Mouse (Mus musculus): ENCODE measurements around the gene Eif4b. TPM values are rescaled to one million over a fixed set of nuclear protein-coding genes. Genes with fewer than 3 reads are reported as not detected.

Gene Eif4b
- polyA plus RNA-seq (2015; fragmentation: Nextera tagmentation; extraction: Ambion mirVana) = 107 and 113 TPM in 2 replicates

GRCm38 (mm10) chr15:102073559-102074069, at the start of gene Eif4b:
Gene Eif4b, plus strand, starts transcription at chr15:102073773.
- H3K4me2 ChIP-seq (replicated peaks) = peak within 1 kb of the TSS; percentile 58
- H3K27me3 ChIP-seq = no peaks in the 10 kb centered on the region
- WGBS = under 1% methylated on average over 58 of the region's 58 CpGs
- H3K4me1 ChIP-seq = peaks cover 17% of the 10 kb centered on the region
- H3K9ac ChIP-seq = peak within 1 kb of the TSS; percentile 99
- H3K9me3 ChIP-seq (replicated peaks) = no peaks in the 10 kb centered on the region
- ATAC-seq (ENCODE audit: insufficient number of reproducible peaks, low FRiP score, low TSS enrichment, low read depth) = peak; percentile 95
- peak within 1 kb of the TSS; percentile 97 for H3K27ac ChIP-seq (replicated peaks)
- H3K4me3 ChIP-seq (replicated peaks) = peak within 1 kb of the TSS; percentile 96
- H3K36me3 ChIP-seq = no peaks in the 10 kb centered on the region

GRCm38 (mm10) chr15:102023888-102024287, 49.7 kb upstream of the Eif4b start:
- Histone ChIP-seq H3K36me3 (no peaks in the 10 kb centered on the region), H3K9ac (no peak overlapping the region), H3K4me2 (replicated peaks) (no peak overlapping the region), H3K9me3 (replicated peaks) (no peaks in the 10 kb centered on the region), H3K27me3 (peaks cover 41% of the 10 kb centered on the region), H3K27ac (replicated peaks) (no peak overlapping the region), H3K4me1 (peaks cover 37% of the 10 kb centered on the region), H3K4me3 (replicated peaks) (no peak overlapping the region)
- ATAC-seq (ENCODE audit: insufficient number of reproducible peaks, low FRiP score, low TSS enrichment, low read depth) = no peak
- 52% methylated on average over 8 of the region's 8 CpGs for WGBS

GRCm38 (mm10) chr15:102025136-102025872, 48.3 kb upstream of the Eif4b start:
- 0 out of 2 replicates have a peak overlapping the region, but pooled peaks have one; percentile 9 for H3K9ac ChIP-seq
- no peak overlapping the region for H3K4me3 ChIP-seq (replicated peaks)
- H3K27ac ChIP-seq (replicated peaks) = no peak overlapping the region
- WGBS = 11% methylated on average over 22 of the region's 22 CpGs
- H3K36me3 ChIP-seq = no peaks in the 10 kb centered on the region
- no peaks in the 10 kb centered on the region for H3K9me3 ChIP-seq (replicated peaks)
- peak overlapping the region; percentile 36 for H3K4me2 ChIP-seq (replicated peaks)
- H3K4me1 ChIP-seq = peaks cover 37% of the 10 kb centered on the region
- peaks cover 46% of the 10 kb centered on the region for H3K27me3 ChIP-seq
- peak; percentile 45; the same call in 1 of the 2 replicates for ATAC-seq (ENCODE audit: insufficient number of reproducible peaks, low FRiP score, low TSS enrichment, low read depth)

- Histone ChIP-seq H3K4me3 (replicated peaks) (no peak overlapping the region), H3K4me2 (replicated peaks) (no peak overlapping the region), H3K9me3 (replicated peaks) (no peaks in the 10 kb centered on the region), H3K4me1 (peaks cover 37% of the 10 kb centered on the region), H3K27me3 (peaks cover 46% of the 10 kb centered on the region), H3K9ac (no peak overlapping the region), H3K27ac (replicated peaks) (no peak overlapping the region), H3K36me3 (no peaks in the 10 kb centered on the region)
- 24% methylated on average over 12 of the region's 12 CpGs for WGBS
- no peak for ATAC-seq (ENCODE audit: insufficient number of reproducible peaks, low FRiP score, low TSS enrichment, low read depth)
These were observed 47.1 kb upstream of the Eif4b start for GRCm38 (mm10) chr15:102026430-102026829.

GRCm38 (mm10) chr15:102028040-102028439, 45.5 kb upstream of the Eif4b start, which contains the start of gene Krt18:
Gene Krt18, plus strand, starts transcription at chr15:102028180.
- peaks cover 46% of the 10 kb centered on the region for H3K27me3 ChIP-seq
- H3K4me1 ChIP-seq = peaks cover 37% of the 10 kb centered on the region
- peak within 1 kb of the TSS; percentile 51 for H3K4me2 ChIP-seq (replicated peaks)
- H3K27ac ChIP-seq (replicated peaks) = 0 out of 2 replicates have a peak within 1 kb of the TSS, but pooled peaks have one; percentile 28
- under 1% methylated on average over 28 of the region's 28 CpGs for WGBS
- peak within 1 kb of the TSS; percentile 38 for H3K4me3 ChIP-seq (replicated peaks)
- H3K36me3 ChIP-seq = no peaks in the 10 kb centered on the region
- no peaks in the 10 kb centered on the region for H3K9me3 ChIP-seq (replicated peaks)
- 0 out of 2 replicates have a peak within 1 kb of the TSS, but pooled peaks have one; percentile 33 for H3K9ac ChIP-seq
- ATAC-seq (ENCODE audit: insufficient number of reproducible peaks, low FRiP score, low TSS enrichment, low read depth) = no peak

- Histone ChIP-seq H3K4me3 (replicated peaks) (no peak overlapping the region), H3K4me2 (replicated peaks) (no peak overlapping the region), H3K27me3 (0 out of 2 replicates have a peak, but pooled peaks cover 4% of the 10 kb centered on the region), H3K9me3 (replicated peaks) (no peaks in the 10 kb centered on the region), H3K27ac (replicated peaks) (no peak overlapping the region), H3K9ac (no peak overlapping the region), H3K4me1 (no peaks in the 10 kb centered on the region), H3K36me3 (no peaks in the 10 kb centered on the region)
- peak; percentile 34; the same call in 1 of the 2 replicates for ATAC-seq (ENCODE audit: insufficient number of reproducible peaks, low FRiP score, low TSS enrichment, low read depth)
- 52% methylated on average over 16 of the region's 16 CpGs for WGBS
These were observed 39.2 kb upstream of the Eif4b start for GRCm38 (mm10) chr15:102034121-102035053.

- no peak for ATAC-seq (ENCODE audit: insufficient number of reproducible peaks, low FRiP score, low TSS enrichment, low read depth)
- H3K36me3 ChIP-seq = no peaks in the 10 kb centered on the region
- H3K9ac ChIP-seq = no peak overlapping the region
- no peaks in the 10 kb centered on the region for H3K27me3 ChIP-seq
- H3K4me1 ChIP-seq = no peaks in the 10 kb centered on the region
- no peak overlapping the region for H3K4me3 ChIP-seq (replicated peaks)
- H3K4me2 ChIP-seq (replicated peaks) = no peak overlapping the region
- 68% methylated on average over 4 of the region's 4 CpGs for WGBS
- no peaks in the 10 kb centered on the region for H3K9me3 ChIP-seq (replicated peaks)
- no peak overlapping the region for H3K27ac ChIP-seq (replicated peaks)
These were observed 33.3 kb upstream of the Eif4b start for GRCm38 (mm10) chr15:102040277-102040676.

GRCm38 (mm10) chr15:102041951-102042350, 31.6 kb upstream of the Eif4b start:
- Histone ChIP-seq H3K9me3 (replicated peaks) (no peaks in the 10 kb centered on the region), H3K36me3 (no peaks in the 10 kb centered on the region), H3K4me3 (replicated peaks) (no peak overlapping the region), H3K4me2 (replicated peaks) (no peak overlapping the region), H3K27me3 (no peaks in the 10 kb centered on the region), H3K4me1 (no peaks in the 10 kb centered on the region), H3K9ac (no peak overlapping the region), H3K27ac (replicated peaks) (no peak overlapping the region)
- WGBS = 54% methylated on average over 7 of the region's 7 CpGs
- no peak for ATAC-seq (ENCODE audit: insufficient number of reproducible peaks, low FRiP score, low TSS enrichment, low read depth)

GRCm38 (mm10) chr15:102044745-102045144, 28.8 kb upstream of the Eif4b start:
- Histone ChIP-seq H3K27ac (replicated peaks) (no peak overlapping the region), H3K4me3 (replicated peaks) (no peak overlapping the region), H3K9me3 (replicated peaks) (no peaks in the 10 kb centered on the region), H3K4me1 (no peaks in the 10 kb centered on the region), H3K36me3 (no peaks in the 10 kb centered on the region), H3K9ac (no peak overlapping the region), H3K27me3 (no peaks in the 10 kb centered on the region), H3K4me2 (replicated peaks) (no peak overlapping the region)
- 69% methylated on average over 3 of the region's 3 CpGs for WGBS
- no peak for ATAC-seq (ENCODE audit: insufficient number of reproducible peaks, low FRiP score, low TSS enrichment, low read depth)

- Histone ChIP-seq H3K4me2 (replicated peaks) (no peak overlapping the region), H3K9me3 (replicated peaks) (no peaks in the 10 kb centered on the region), H3K27ac (replicated peaks) (no peak overlapping the region), H3K27me3 (no peaks in the 10 kb centered on the region), H3K4me3 (replicated peaks) (no peak overlapping the region), H3K4me1 (no peaks in the 10 kb centered on the region), H3K36me3 (no peaks in the 10 kb centered on the region), H3K9ac (no peak overlapping the region)
- ATAC-seq (ENCODE audit: insufficient number of reproducible peaks, low FRiP score, low TSS enrichment, low read depth) = no peak
- 87% methylated on average over 10 of the region's 10 CpGs for WGBS
These were observed 27.9 kb upstream of the Eif4b start for GRCm38 (mm10) chr15:102045691-102046090.

GRCm38 (mm10) chr15:102048006-102048405, 25.6 kb upstream of the Eif4b start:
- no peak overlapping the region for H3K4me3 ChIP-seq (replicated peaks)
- WGBS = 82% methylated on average over 6 of the region's 6 CpGs
- 0 out of 2 replicates have a peak, but pooled peaks cover 4% of the 10 kb centered on the region for H3K4me1 ChIP-seq
- H3K27me3 ChIP-seq = no peaks in the 10 kb centered on the region
- ATAC-seq (ENCODE audit: insufficient number of reproducible peaks, low FRiP score, low TSS enrichment, low read depth) = no peak
- no peak overlapping the region for H3K27ac ChIP-seq (replicated peaks)
- H3K9ac ChIP-seq = no peak overlapping the region
- no peaks in the 10 kb centered on the region for H3K36me3 ChIP-seq
- H3K9me3 ChIP-seq (replicated peaks) = no peaks in the 10 kb centered on the region
- H3K4me2 ChIP-seq (replicated peaks) = no peak overlapping the region
